8 mouse cellular contexts compared by ENCODE assay signal in the genomic region with DNA sequence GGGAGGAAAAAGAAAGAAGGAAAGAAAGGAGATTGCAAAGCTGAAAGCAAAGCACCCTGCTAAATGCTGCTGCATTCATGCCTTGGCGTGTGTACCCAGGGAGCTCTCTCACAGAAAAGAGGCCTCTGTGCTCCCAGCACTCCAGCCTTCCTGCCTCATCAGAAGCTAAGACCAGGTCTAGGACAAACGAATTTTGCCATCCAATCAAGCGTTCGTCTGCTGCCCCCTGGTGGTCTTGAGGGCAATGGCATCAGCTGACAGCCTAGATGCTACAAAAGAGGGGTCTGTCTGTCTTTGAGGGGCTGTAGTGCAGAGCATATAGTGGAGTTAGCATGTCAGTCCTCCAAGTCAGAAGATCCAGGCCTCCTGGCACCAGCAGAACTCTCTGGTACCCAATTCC. TPM values are rescaled to one million over a fixed set of nuclear protein-coding genes. Genes with fewer than 3 reads are reported as not detected.
DNase-seq lines count a peak whose midpoint lies in the region; ATAC-seq and TF ChIP-seq lines count a peak whose summit lies in the region.

No protein-coding gene starts in this region.

- TF ChIP-seq EP300 in liver, embryonic 14.5 days (IDR thresholded peaks at IDR 0.05; ENCODE audit: low read depth): no peak

- TF ChIP-seq POLR2A in testis, adult 2 months (IDR thresholded peaks at IDR 0.05; ENCODE audit: control insufficient read depth, low read depth, low read length): no peak

- no peaks in the 10 kb centered on the region for H3K36me3 ChIP-seq in embryonic facial prominence, embryonic 11.5 days (replicated peaks; ENCODE audit: control insufficient read depth, insufficient read depth, low read depth, low read length)
- no peaks in the 10 kb centered on the region for H3K36me3 ChIP-seq in liver, embryonic 14.5 days (replicated peaks; ENCODE audit: control insufficient read depth, insufficient read depth, low read depth)
- no peaks in the 10 kb centered on the region for H3K36me3 ChIP-seq in neural tube, embryonic 14.5 days (ENCODE audit: control insufficient read depth, insufficient read depth, low read length)
- H3K36me3 ChIP-seq in testis, adult 2 months (ENCODE audit: control insufficient read depth, insufficient read depth, low read length): no peaks in the 10 kb centered on the region

- no peak overlapping the region for H3K4me3 ChIP-seq in embryonic facial prominence, embryonic 11.5 days (ENCODE audit: low read depth, low read length)
- no peak overlapping the region for H3K4me3 ChIP-seq in liver, embryonic 14.5 days (ENCODE audit: insufficient read depth in 1 of 2, low read depth in 2 of 2, low read length in 2 of 2)
- no peak overlapping the region for H3K4me3 ChIP-seq in neural tube, embryonic 14.5 days (ENCODE audit: low read depth, low read length)
- H3K4me3 ChIP-seq in testis, adult 2 months (ENCODE audit: control insufficient read depth, low read depth, low read length): no peak overlapping the region

- no peaks in the 10 kb centered on the region for H3K27me3 ChIP-seq in embryonic facial prominence, embryonic 11.5 days (ENCODE audit: control insufficient read depth, insufficient read depth, low read length)
- H3K27me3 ChIP-seq in liver, embryonic 14.5 days (ENCODE audit: control insufficient read depth, insufficient read depth, low read length): peaks cover 19% of the 10 kb centered on the region
- H3K27me3 ChIP-seq in neural tube, embryonic 14.5 days (ENCODE audit: control insufficient read depth, insufficient read depth, low read length): no peaks in the 10 kb centered on the region
- no peaks in the 10 kb centered on the region for H3K27me3 ChIP-seq in testis, adult 2 months (ENCODE audit: control insufficient read depth, insufficient read depth, low read length)

- peak; percentile 99 for TF ChIP-seq CTCF in liver, embryonic 14.5 days (IDR thresholded peaks at IDR 0.05; ENCODE audit: low read depth)
- TF ChIP-seq CTCF in testis, adult 2 months (IDR thresholded peaks at IDR 0.05; ENCODE audit: control insufficient read depth, insufficient read depth, insufficient replicate concordance, low read depth, low read length): peak; percentile 96

- no peak overlapping the region for H3K27ac ChIP-seq in embryonic facial prominence, embryonic 11.5 days (replicated peaks; ENCODE audit: low read depth, low read length)
- H3K27ac ChIP-seq in liver, embryonic 14.5 days: no peak overlapping the region
- H3K27ac ChIP-seq in neural tube, embryonic 14.5 days (ENCODE audit: low read depth, low read length): no peak overlapping the region
- no peak overlapping the region for H3K27ac ChIP-seq in testis, adult 2 months (ENCODE audit: control insufficient read depth, insufficient read depth, low read depth, low read length)

- no peaks in the 10 kb centered on the region for H3K9me3 ChIP-seq in embryonic facial prominence, embryonic 11.5 days (replicated peaks; ENCODE audit: control insufficient read depth, low read length)
- no peaks in the 10 kb centered on the region for H3K9me3 ChIP-seq in liver, embryonic 14.5 days (ENCODE audit: control insufficient read depth, low read length)
- H3K9me3 ChIP-seq in neural tube, embryonic 14.5 days (ENCODE audit: control insufficient read depth, low read length): no peaks in the 10 kb centered on the region

- WGBS in embryonic facial prominence, embryonic 11.5 days: 0% methylated on average over 4 of the region's 4 CpGs
- WGBS in liver, embryonic 14.5 days (ENCODE audit: insufficient replicate concordance): 0% methylated on average over 4 of the region's 4 CpGs
- WGBS in neural tube, embryonic 14.5 days: 0% methylated on average over 4 of the region's 4 CpGs

- peak; percentile 90 for DNase-seq in CD4-positive, CD25-positive, alpha-beta regulatory T cell, adult 2 months (ENCODE audit: low read depth, low spot score)
- peak; percentile 85 to 91 for DNase-seq in adrenal gland, postnatal 36 days
- DNase-seq in embryonic facial prominence, embryonic 11.5 days (ENCODE audit: low spot score): peak; percentile 95
- peak; percentile 90 for DNase-seq in heart, adult 8-10 months (ENCODE audit: low spot score)
- DNase-seq in kidney, postnatal 14 days: peak; percentile 87
- peak; percentile 49 to 68 (median 57) for DNase-seq in liver, embryonic 14.5 days (ENCODE audit: low read depth in 3 of 3, low spot score in 3 of 3)

- H3K4me2 ChIP-seq in embryonic facial prominence, embryonic 11.5 days (ENCODE audit: low read depth, low read length): no peak overlapping the region
- no peak overlapping the region for H3K4me2 ChIP-seq in liver, embryonic 14.5 days (ENCODE audit: low read depth)
- no peak overlapping the region for H3K4me2 ChIP-seq in neural tube, embryonic 14.5 days (ENCODE audit: low read depth, low read length)

- H3K4me1 ChIP-seq in embryonic facial prominence, embryonic 11.5 days (ENCODE audit: control insufficient read depth, insufficient read depth, low read length): no peaks in the 10 kb centered on the region; the same call in 1 of the 2 replicates
- peaks cover 0 to 9% of the 10 kb centered on the region in 2 experiments; a peak in 2 of 4 replicates for H3K4me1 ChIP-seq in liver, embryonic 14.5 days (replicated peaks; ENCODE audit: control insufficient read depth in 2 of 2, insufficient read depth in 2 of 2, low read length in 1 of 2)
- H3K4me1 ChIP-seq in neural tube, embryonic 14.5 days (ENCODE audit: control insufficient read depth, insufficient read depth, low read length): peaks cover 27% of the 10 kb centered on the region
- peaks cover 25% of the 10 kb centered on the region for H3K4me1 ChIP-seq in testis, adult 2 months (ENCODE audit: control insufficient read depth, insufficient read depth, low read length)

- ATAC-seq in embryonic facial prominence, embryonic 11.5 days (replicated peaks; ENCODE audit: insufficient number of reproducible peaks, low FRiP score, low TSS enrichment, low read depth): no peak
- no peak for ATAC-seq in liver, embryonic 14.5 days (ENCODE audit: insufficient read depth)
- ATAC-seq in neural tube, embryonic 14.5 days (ENCODE audit: low read depth): peak; percentile 32; the same call in 1 of the 2 replicates

- no peak overlapping the region for H3K9ac ChIP-seq in embryonic facial prominence, embryonic 11.5 days (replicated peaks; ENCODE audit: low read length)
- H3K9ac ChIP-seq in liver, embryonic 14.5 days (replicated peaks): no peak overlapping the region
- H3K9ac ChIP-seq in neural tube, embryonic 14.5 days (replicated peaks; ENCODE audit: low read depth, low read length): no peak overlapping the region

RNA-seq across cellular contexts. Expression of gene Vav2, which starts 1.2 kb away (rescaled TPM):
- total RNA-seq in adrenal gland, postnatal 36 days (2021): 10 to 100 TPM; 23.1 to 31.9 TPM
- 5.2 and 6.2 TPM in 2 replicates for polyA plus RNA-seq in embryonic facial prominence, embryonic 11.5 days (2014; fragmentation: Nextera tagmentation; extraction: Ambion mirVana)
- total RNA-seq in heart, adult 8-10 months (2022): 10 to 100 TPM in 3 of 4 experiments, 1 to 10 TPM in 1; 8.2 to 13.1 (median 12.1) TPM
- polyA plus RNA-seq in liver, embryonic 14.5 days (2012; rRNA removed): 5.2 and 5.8 TPM in 2 replicates
- polyA plus RNA-seq in liver, embryonic 14.5 days (2014; fragmentation: Nextera tagmentation; extraction: Ambion mirVana): 2.8 and 3.0 TPM in 2 replicates
- polyA plus RNA-seq in neural tube, embryonic 14.5 days (2014; fragmentation: Nextera tagmentation; extraction: Ambion mirVana): 14.5 and 18.7 TPM in 2 replicates
- 35.7 and 56.1 TPM in 2 replicates for polyA plus RNA-seq in testis, adult 2 months (2012; rRNA removed)

RNA-seq across cellular contexts. Expression of gene Brd3os, which starts 14.1 kb away (rescaled TPM):
- total RNA-seq in adrenal gland, postnatal 36 days (2021): 10 to 100 TPM in 1 of 2 experiments, 1 to 10 TPM in 1; 9.2 to 11.4 TPM
- 12.9 and 13.0 TPM in 2 replicates for polyA plus RNA-seq in embryonic facial prominence, embryonic 11.5 days (2014; fragmentation: Nextera tagmentation; extraction: Ambion mirVana)
- total RNA-seq in heart, adult 8-10 months (2022): 1 to 10 TPM; 1.2 to 2.0 (median 1.9) TPM
- 0.29 and 0.39 TPM in 2 replicates for polyA plus RNA-seq in liver, embryonic 14.5 days (2012; rRNA removed)
- 0.33 and 0.44 TPM in 2 replicates for polyA plus RNA-seq in liver, embryonic 14.5 days (2014; fragmentation: Nextera tagmentation; extraction: Ambion mirVana)
- polyA plus RNA-seq in neural tube, embryonic 14.5 days (2014; fragmentation: Nextera tagmentation; extraction: Ambion mirVana): 39.6 and 51.2 TPM in 2 replicates
- 9.7 and 13.3 TPM in 2 replicates for polyA plus RNA-seq in testis, adult 2 months (2012; rRNA removed)
